9 mouse cellular contexts compared by ENCODE assay signal in genomic region chr3:133516137-133516536, GRCm38 (mm10). TPM values are rescaled to one million over a fixed set of nuclear protein-coding genes. Genes with fewer than 3 reads are reported as not detected.
DNase-seq lines count a peak whose midpoint lies in the region; ATAC-seq and TF ChIP-seq lines count a peak whose summit lies in the region.
"Had no signal": no experiment of that assay in that cellular context is flagged by ENCODE, and none has a peak within 500 bp of the region (broad histone marks: within the 10 kb centered on the region; RNA-seq: fewer than 3 reads in every experiment).

No protein-coding gene starts in this region.

- H3K4me1 ChIP-seq in embryonic facial prominence, embryonic 14.5 days (ENCODE audit: control insufficient read depth, insufficient read depth, low read length) = 0 out of 2 replicates have a peak, but pooled peaks cover 3% of the 10 kb centered on the region
- no peaks in the 10 kb centered on the region for H3K4me1 ChIP-seq in embryonic facial prominence, embryonic 10.5 days
- peaks cover 17% of the 10 kb centered on the region for H3K4me1 ChIP-seq in heart, adult 2 months (ENCODE audit: control insufficient read depth, insufficient read depth, low read length)
- H3K4me1 ChIP-seq in lung, embryonic 14.5 days (ENCODE audit: insufficient read depth) = 0 out of 2 replicates have a peak, but pooled peaks cover 5% of the 10 kb centered on the region
- H3K4me1 ChIP-seq: neural tube, embryonic 13.5 days had no signal

- WGBS in embryonic facial prominence, embryonic 14.5 days = 60% methylated on average over 6 of the region's 6 CpGs
- WGBS in embryonic facial prominence, embryonic 10.5 days = 97% methylated on average over 6 of the region's 6 CpGs
- WGBS in heart, adult 2 months = 8% methylated on average over 6 of the region's 6 CpGs
- 42% methylated on average over 6 of the region's 6 CpGs for WGBS in lung, embryonic 14.5 days

- no peaks in the 10 kb centered on the region for H3K9me3 ChIP-seq in embryonic facial prominence, embryonic 14.5 days (ENCODE audit: control insufficient read depth, low read length)
- H3K9me3 ChIP-seq in embryonic facial prominence, embryonic 10.5 days = no peaks in the 10 kb centered on the region
- H3K9me3 ChIP-seq in lung, embryonic 14.5 days (ENCODE audit: low read depth, low read length) = no peaks in the 10 kb centered on the region
- H3K9me3 ChIP-seq: neural tube, embryonic 13.5 days had no signal

- peaks cover 2% of the 10 kb centered on the region for H3K79me2 ChIP-seq in heart, adult 2 months (replicated peaks; ENCODE audit: control insufficient read depth, insufficient read depth, low read length)

- H3K36me3 ChIP-seq in embryonic facial prominence, embryonic 14.5 days (ENCODE audit: control insufficient read depth, insufficient read depth, low read length) = peaks cover 35% of the 10 kb centered on the region
- H3K36me3 ChIP-seq in embryonic facial prominence, embryonic 10.5 days (replicated peaks) = peaks cover 68% of the 10 kb centered on the region
- H3K36me3 ChIP-seq in heart, adult 2 months (ENCODE audit: control insufficient read depth, insufficient read depth, low read length) = peaks cover 9% of the 10 kb centered on the region
- H3K36me3 ChIP-seq in lung, embryonic 14.5 days (ENCODE audit: insufficient read depth) = peaks cover 28% of the 10 kb centered on the region

- H3K27me3 ChIP-seq in embryonic facial prominence, embryonic 14.5 days (replicated peaks; ENCODE audit: control insufficient read depth, insufficient read depth, low read length) = no peaks in the 10 kb centered on the region
- no peaks in the 10 kb centered on the region for H3K27me3 ChIP-seq in embryonic facial prominence, embryonic 10.5 days (replicated peaks; ENCODE audit: low read depth, poor library complexity, severe bottlenecking)
- H3K27me3 ChIP-seq in heart, adult 2 months (ENCODE audit: control insufficient read depth, insufficient read depth, low read length) = no peaks in the 10 kb centered on the region
- H3K27me3 ChIP-seq in lung, embryonic 14.5 days (ENCODE audit: insufficient read depth, low read length) = no peaks in the 10 kb centered on the region
- H3K27me3 ChIP-seq: neural tube, embryonic 13.5 days had no signal

- peak; percentile 39; the same call in 1 of the 2 replicates for ATAC-seq in embryonic facial prominence, embryonic 14.5 days (ENCODE audit: low read depth)
- ATAC-seq in lung, embryonic 14.5 days (ENCODE audit: insufficient read depth) = peak; percentile 81

- H3K9ac ChIP-seq in embryonic facial prominence, embryonic 14.5 days (ENCODE audit: low read depth, low read length) = no peak overlapping the region
- no peak overlapping the region for H3K9ac ChIP-seq in heart, adult 2 months (ENCODE audit: low read depth, low read length)
- no peak overlapping the region for H3K9ac ChIP-seq in lung, embryonic 14.5 days
- H3K9ac ChIP-seq: neural tube, embryonic 13.5 days had no signal

- TF ChIP-seq CTCF in heart, adult 2 months (IDR thresholded peaks at IDR 0.05) = peak; percentile 61
- TF ChIP-seq CTCF in lung, embryonic 14.5 days (IDR thresholded peaks at IDR 0.05; ENCODE audit: low read depth) = no peak

- no peak for TF ChIP-seq POLR2A in heart, adult 2 months (IDR thresholded peaks at IDR 0.05; ENCODE audit: insufficient read depth, low read depth, low read length)

- no peak overlapping the region for H3K27ac ChIP-seq in embryonic facial prominence, embryonic 14.5 days (replicated peaks; ENCODE audit: low read depth, low read length)
- H3K27ac ChIP-seq in embryonic facial prominence, embryonic 10.5 days (replicated peaks) = no peak overlapping the region
- no peak overlapping the region for H3K27ac ChIP-seq in heart, adult 2 months
- H3K27ac ChIP-seq in lung, embryonic 14.5 days (ENCODE audit: low read depth) = no peak overlapping the region
- H3K27ac ChIP-seq: neural tube, embryonic 13.5 days had no signal

- peak; percentile 79 for DNase-seq in embryonic facial prominence, embryonic 14.5 days (ENCODE audit: low spot score)
- DNase-seq in embryonic facial prominence, embryonic 10.5 days (ENCODE audit: low spot score) = no peak
- DNase-seq in right cerebral cortex, postnatal 14 days = peak; percentile 18
- DNase-seq in right cerebral cortex, postnatal 25 days = no peak
- DNase-seq in heart, adult 2 months = peak; percentile 74 to 85
- peak; percentile 93 for DNase-seq in lung, embryonic 14.5 days
- no peak for DNase-seq in c-Kit-positive CD71-positive TER-119-positive erythroid progenitor cells, embryonic 14.5 days (ENCODE audit: low spot score)
- no peak for DNase-seq in thymus, postnatal 25 days

- TF ChIP-seq EP300 in heart, adult 2 months (IDR thresholded peaks at IDR 0.05; ENCODE audit: insufficient read depth, low read depth, low read length) = 0 out of 2 replicates have a peak, but pooled peaks have one; percentile 62

- H3K4me2 ChIP-seq in embryonic facial prominence, embryonic 14.5 days (ENCODE audit: low read depth, low read length) = no peak overlapping the region
- no peak overlapping the region for H3K4me2 ChIP-seq in lung, embryonic 14.5 days
- H3K4me2 ChIP-seq: neural tube, embryonic 13.5 days had no signal

- intact Hi-C loops in heart, adult 2 months (cut with DNase I) = loop anchor here (5.0 kb wide), 1 partner anchor 71 kb away; no protein-coding TSS in a partner anchor

- H3K4me3 ChIP-seq in embryonic facial prominence, embryonic 14.5 days (ENCODE audit: low read depth, low read length) = no peak overlapping the region
- no peak overlapping the region for H3K4me3 ChIP-seq in embryonic facial prominence, embryonic 10.5 days
- no peak overlapping the region for H3K4me3 ChIP-seq in heart, adult 2 months
- no peak overlapping the region for H3K4me3 ChIP-seq in lung, embryonic 14.5 days (ENCODE audit: low read depth, low read length)
- H3K4me3 ChIP-seq: neural tube, embryonic 13.5 days had no signal

RNA-seq across cellular contexts. Expression of gene Tet2, which starts 28.8 kb away (rescaled TPM):
- 15.4 and 16.3 TPM in 2 replicates for polyA plus RNA-seq in embryonic facial prominence, embryonic 14.5 days (2014; fragmentation: Nextera tagmentation; extraction: Ambion mirVana)
- 18.5 and 19.0 TPM in 2 replicates for polyA plus RNA-seq in embryonic facial prominence, embryonic 10.5 days (2016; fragmentation: Nextera tagmentation; extraction: Ambion mirVana)
- 10 to 100 TPM; 14.9 to 17.9 TPM for total RNA-seq in heart, adult 2 months (2021)
- polyA plus RNA-seq in heart, adult 2 months (2012; rRNA removed) = 8.6 and 15.0 TPM in 2 replicates
- polyA plus RNA-seq in lung, embryonic 14.5 days (2014; fragmentation: Nextera tagmentation; extraction: Ambion mirVana) = 19.1 and 19.7 TPM in 2 replicates

Comparison
In these comparisons a context has a peak if more than half of its experiments do, and no peak if none do; other contexts are left out.
1. DNase-seq: peak in embryonic facial prominence, embryonic 14.5 days (single experiment), right cerebral cortex, postnatal 14 days (single experiment), heart, adult 2 months (2 of 2) and lung, embryonic 14.5 days (single experiment); none in embryonic facial prominence, embryonic 10.5 days (single experiment), right cerebral cortex, postnatal 25 days (single experiment), c-Kit-positive CD71-positive TER-119-positive erythroid progenitor cells, embryonic 14.5 days (single experiment) and thymus, postnatal 25 days (single experiment).